Mouse (Mus musculus): ENCODE measurements around the gene Pdcd7. TPM values are rescaled to one million over a fixed set of nuclear protein-coding genes. Genes with fewer than 3 reads are reported as not detected.
A peak's percentile ranks its signal among the peaks of the same experiment; 100 is the strongest.

Gene Pdcd7
- polyA plus RNA-seq (2015; fragmentation: Nextera tagmentation; extraction: Ambion mirVana): 9.7 and 9.8 TPM in 2 replicates

GRCm38 (mm10) chr9:65345854-65346475 is at the start of gene Pdcd7:
Gene Pdcd7 (plus strand): TSS chr9:65346104.
- ATAC-seq (ENCODE audit: low FRiP score, low read depth): peak; percentile 95
- Histone ChIP-seq H3K4me3 (peak within 1 kb of the TSS; percentile 85), H3K9me3 (no peaks in the 10 kb centered on the region), H3K4me1 (replicated peaks) (peaks cover 29% of the 10 kb centered on the region), H3K4me2 (peak within 1 kb of the TSS; percentile 92), H3K36me3 (no peaks in the 10 kb centered on the region), H3K27ac (replicated peaks) (peak within 1 kb of the TSS; percentile 94), H3K27me3 (no peaks in the 10 kb centered on the region), H3K9ac (peak within 1 kb of the TSS; percentile 93)
- 2% methylated on average over 49 of the region's 59 CpGs for WGBS

- 100% methylated on average over 2 of the region's 2 CpGs for WGBS
- Histone ChIP-seq H3K4me2 (no peak overlapping the region), H3K27ac (replicated peaks) (no peak overlapping the region), H3K9ac (no peak overlapping the region), H3K4me1 (replicated peaks) (peaks cover 26% of the 10 kb centered on the region), H3K36me3 (peaks cover 27% of the 10 kb centered on the region), H3K4me3 (no peak overlapping the region), H3K9me3 (no peaks in the 10 kb centered on the region), H3K27me3 (no peaks in the 10 kb centered on the region)
- ATAC-seq (ENCODE audit: low FRiP score, low read depth): no peak
These were observed 48.8 kb upstream of the Pdcd7 start for GRCm38 (mm10) chr9:65297056-65297455.

GRCm38 (mm10) chr9:65298761-65299160 is 47.1 kb upstream of the Pdcd7 start:
- H3K4me2 ChIP-seq: no peak overlapping the region
- 93% methylated on average over 3 of the region's 3 CpGs for WGBS
- H3K4me3 ChIP-seq: no peak overlapping the region
- ATAC-seq (ENCODE audit: low FRiP score, low read depth): no peak
- H3K27me3 ChIP-seq: no peaks in the 10 kb centered on the region
- H3K27ac ChIP-seq (replicated peaks): no peak overlapping the region
- H3K4me1 ChIP-seq (replicated peaks): peaks cover 18% of the 10 kb centered on the region
- H3K9ac ChIP-seq: no peak overlapping the region
- no peaks in the 10 kb centered on the region for H3K9me3 ChIP-seq
- H3K36me3 ChIP-seq: peaks cover 42% of the 10 kb centered on the region

- no peak overlapping the region for H3K4me2 ChIP-seq
- no peak overlapping the region for H3K27ac ChIP-seq (replicated peaks)
- H3K9me3 ChIP-seq: no peaks in the 10 kb centered on the region
- H3K9ac ChIP-seq: no peak overlapping the region
- H3K4me3 ChIP-seq: no peak overlapping the region
- no peak for ATAC-seq (ENCODE audit: low FRiP score, low read depth)
- peaks cover 18% of the 10 kb centered on the region for H3K4me1 ChIP-seq (replicated peaks)
- H3K27me3 ChIP-seq: no peaks in the 10 kb centered on the region
- 96% methylated on average over 7 of the region's 7 CpGs for WGBS
- H3K36me3 ChIP-seq: peaks cover 45% of the 10 kb centered on the region
These were observed 46.3 kb upstream of the Pdcd7 start for GRCm38 (mm10) chr9:65299650-65300049.

- Histone ChIP-seq H3K27ac (replicated peaks) (no peak overlapping the region), H3K9me3 (no peaks in the 10 kb centered on the region), H3K36me3 (peaks cover 52% of the 10 kb centered on the region), H3K9ac (no peak overlapping the region), H3K27me3 (no peaks in the 10 kb centered on the region), H3K4me2 (no peak overlapping the region), H3K4me3 (no peak overlapping the region), H3K4me1 (replicated peaks) (peaks cover 4% of the 10 kb centered on the region; the same call in 1 of the 2 replicates)
- ATAC-seq (ENCODE audit: low FRiP score, low read depth): no peak
- WGBS: 98% methylated on average over 4 of the region's 4 CpGs
These were observed 43.4 kb upstream of the Pdcd7 start for GRCm38 (mm10) chr9:65302327-65302983.

GRCm38 (mm10) chr9:65303586-65303985 is 42.3 kb upstream of the Pdcd7 start:
- Histone ChIP-seq H3K4me3 (no peak overlapping the region), H3K36me3 (peaks cover 53% of the 10 kb centered on the region), H3K9ac (no peak overlapping the region), H3K27me3 (no peaks in the 10 kb centered on the region), H3K4me1 (replicated peaks) (peaks cover 4% of the 10 kb centered on the region; the same call in 1 of the 2 replicates), H3K4me2 (no peak overlapping the region), H3K27ac (replicated peaks) (no peak overlapping the region), H3K9me3 (no peaks in the 10 kb centered on the region)
- WGBS: 98% methylated on average over 4 of the region's 4 CpGs
- ATAC-seq (ENCODE audit: low FRiP score, low read depth): no peak

- ATAC-seq (ENCODE audit: low FRiP score, low read depth): no peak
- no peaks in the 10 kb centered on the region for H3K27me3 ChIP-seq
- no peak overlapping the region for H3K4me2 ChIP-seq
- no peaks in the 10 kb centered on the region for H3K9me3 ChIP-seq
- no peak overlapping the region for H3K9ac ChIP-seq
- 88% methylated on average over 4 of the region's 4 CpGs for WGBS
- no peaks in the 10 kb centered on the region for H3K4me1 ChIP-seq (replicated peaks)
- H3K27ac ChIP-seq (replicated peaks): no peak overlapping the region
- no peak overlapping the region for H3K4me3 ChIP-seq
- peaks cover 58% of the 10 kb centered on the region for H3K36me3 ChIP-seq
These were observed 41.6 kb upstream of the Pdcd7 start for GRCm38 (mm10) chr9:65304300-65304699.

GRCm38 (mm10) chr9:65306672-65307071 is 39.2 kb upstream of the Pdcd7 start:
- H3K9ac ChIP-seq: no peak overlapping the region
- no peaks in the 10 kb centered on the region for H3K4me1 ChIP-seq (replicated peaks)
- H3K4me3 ChIP-seq: no peak overlapping the region
- no peaks in the 10 kb centered on the region for H3K9me3 ChIP-seq
- ATAC-seq (ENCODE audit: low FRiP score, low read depth): no peak
- H3K36me3 ChIP-seq: peaks cover 53% of the 10 kb centered on the region
- no peaks in the 10 kb centered on the region for H3K27me3 ChIP-seq
- H3K4me2 ChIP-seq: no peak overlapping the region
- no peak overlapping the region for H3K27ac ChIP-seq (replicated peaks)
- 97% methylated on average over 2 of the region's 2 CpGs for WGBS

- Histone ChIP-seq H3K27ac (replicated peaks) (no peak overlapping the region), H3K4me2 (no peak overlapping the region), H3K36me3 (peaks cover 53% of the 10 kb centered on the region), H3K9ac (no peak overlapping the region), H3K4me1 (replicated peaks) (no peaks in the 10 kb centered on the region), H3K4me3 (no peak overlapping the region), H3K9me3 (no peaks in the 10 kb centered on the region), H3K27me3 (no peaks in the 10 kb centered on the region)
- ATAC-seq (ENCODE audit: low FRiP score, low read depth): no peak
- 97% methylated on average over 1 of the region's 1 CpGs for WGBS
These were observed 37.9 kb upstream of the Pdcd7 start for GRCm38 (mm10) chr9:65308011-65308410.

GRCm38 (mm10) chr9:65312669-65313357 is 33.1 kb upstream of the Pdcd7 start:
- Histone ChIP-seq H3K27ac (replicated peaks) (no peak overlapping the region), H3K9ac (no peak overlapping the region), H3K4me1 (replicated peaks) (no peaks in the 10 kb centered on the region), H3K27me3 (no peaks in the 10 kb centered on the region), H3K4me2 (no peak overlapping the region), H3K4me3 (no peak overlapping the region), H3K36me3 (peaks cover 61% of the 10 kb centered on the region), H3K9me3 (no peaks in the 10 kb centered on the region)
- 99% methylated on average over 4 of the region's 4 CpGs for WGBS
- ATAC-seq (ENCODE audit: low FRiP score, low read depth): no peak

GRCm38 (mm10) chr9:65313846-65314245 is 32.1 kb upstream of the Pdcd7 start:
- no peak for ATAC-seq (ENCODE audit: low FRiP score, low read depth)
- Histone ChIP-seq H3K4me1 (replicated peaks) (no peaks in the 10 kb centered on the region), H3K4me2 (no peak overlapping the region), H3K27ac (replicated peaks) (no peak overlapping the region), H3K9ac (no peak overlapping the region), H3K9me3 (no peaks in the 10 kb centered on the region), H3K27me3 (no peaks in the 10 kb centered on the region), H3K36me3 (peaks cover 60% of the 10 kb centered on the region), H3K4me3 (no peak overlapping the region)
- 98% methylated on average over 1 of the region's 1 CpGs for WGBS

- Histone ChIP-seq H3K4me3 (no peak overlapping the region), H3K36me3 (peaks cover 81% of the 10 kb centered on the region), H3K4me2 (no peak overlapping the region), H3K9me3 (no peaks in the 10 kb centered on the region), H3K27ac (replicated peaks) (no peak overlapping the region), H3K9ac (no peak overlapping the region), H3K4me1 (replicated peaks) (no peaks in the 10 kb centered on the region), H3K27me3 (no peaks in the 10 kb centered on the region)
- WGBS: 91% methylated on average over 11 of the region's 11 CpGs
- no peak for ATAC-seq (ENCODE audit: low FRiP score, low read depth)
These were observed 23.5 kb upstream of the Pdcd7 start for GRCm38 (mm10) chr9:65322255-65322900.

Measured in hindbrain, embryonic 15.5 days (tissue).